Mouse (Mus musculus) liver, adult 2 months (tissue): ENCODE data around the gene Map2k4.

Experiments
- CTCF ChIP-seq: fragments of 200-500 bp; IDR thresholded peaks from 2 replicates; pipeline ENCODE4 v1.5.1; 2011; ENCODE audit warnings: low read depth, low read length, control low read depth
- POLR2A ChIP-seq: fragments of 200-500 bp; IDR thresholded peaks from 2 replicates; pipeline ENCODE4 v1.6.1; 2011; ENCODE audit warnings: low read length, control low read depth; ENCODE audit not compliant: insufficient read depth; ENCODE audit errors: extremely low read depth

- TF ChIP-seq CTCF (no peak), POLR2A (no peak)
Measured at GRCm38 (mm10) chr11:65801899-65802298, 13.8 kb upstream of the Map2k4 start.
